Mouse (Mus musculus) olfactory bulb, adult 2 months (tissue): ENCODE measurements around the gene Spocd1.

ENCODE experiments used
- CTCF ChIP-seq: fragments of 200-500 bp; IDR thresholded peaks from 2 replicates; pipeline ENCODE4 v1.5.1; 2012; ENCODE audit warnings: low read depth, mild to moderate bottlenecking, low read length, moderate library complexity; ENCODE audit not compliant: insufficient read depth
- POLR2A ChIP-seq: fragments of 200-500 bp; IDR thresholded peaks from 2 replicates; pipeline ENCODE4 v1.6.1; 2012; ENCODE audit warnings: mild to moderate bottlenecking, low read depth, low read length, moderate library complexity; ENCODE audit not compliant: insufficient read depth

- no peak for TF ChIP-seq CTCF
- TF ChIP-seq POLR2A: no peak
These were observed 66.2 kb downstream of the Spocd1 start for GRCm38 (mm10) chr4:129995255-129995654.
